Mouse (Mus musculus) small intestine, adult 2 months (tissue): ENCODE results near the gene Susd5.

ENCODE experiments used
- CTCF ChIP-seq: fragments of 200-500 bp; IDR thresholded peaks from 2 replicates; pipeline ENCODE4 v1.5.1; 2012; ENCODE audit warnings: low read depth, mild to moderate bottlenecking, control low read depth, inconsistent platforms, low read length, moderate library complexity, mixed read lengths; ENCODE audit not compliant: insufficient replicate concordance, insufficient read length; ENCODE audit errors: extremely low read depth
- POLR2A ChIP-seq: fragments of 200-500 bp; IDR thresholded peaks from 2 replicates; pipeline ENCODE4 v1.6.1; 2012; ENCODE audit warnings: low read depth, mild to moderate bottlenecking, control low read depth, inconsistent platforms, low read length, moderate library complexity

GRCm38 (mm10) chr9:114046676-114047075 is 10.3 kb upstream of the Susd5 start:
- no peak for TF ChIP-seq POLR2A
- no peak for TF ChIP-seq CTCF
